18 mouse cellular contexts compared by ENCODE assay signal in the genomic region with DNA sequence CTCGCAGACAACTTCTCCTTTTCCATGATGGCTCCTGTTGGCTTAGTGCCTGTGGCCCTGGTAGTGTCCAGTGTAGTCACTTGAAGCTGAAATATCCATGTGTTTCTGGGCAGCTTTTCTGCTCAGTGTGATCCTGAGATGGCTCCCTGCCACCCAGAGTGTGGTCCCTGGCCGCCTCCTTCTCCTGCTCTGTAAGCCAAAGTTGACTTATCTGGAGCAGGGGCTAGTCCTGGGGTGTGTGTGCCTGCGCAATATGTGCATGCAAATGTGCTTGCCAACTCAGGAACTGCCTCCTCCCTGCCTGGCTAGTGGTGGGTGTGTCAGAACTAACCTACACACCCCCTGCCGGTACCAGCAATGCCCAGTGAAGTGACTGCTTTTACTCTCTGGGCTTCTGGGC. TPM values are rescaled to one million over a fixed set of nuclear protein-coding genes. Genes with fewer than 3 reads are reported as not detected.
DNase-seq lines count a peak whose midpoint lies in the region; ATAC-seq and TF ChIP-seq lines count a peak whose summit lies in the region.
"Had no signal": no experiment of that assay in that cellular context is flagged by ENCODE, and none has a peak within 500 bp of the region (broad histone marks: within the 10 kb centered on the region; RNA-seq: fewer than 3 reads in every experiment).

No protein-coding gene starts in this region.

- intact Hi-C loops in gastrocnemius, adult 2 months (cut with DNase I) = no loop called here
- intact Hi-C loops in gastrocnemius, postnatal 14 days (cut with DNase I; ENCODE audit: low total_unique reads) = no loop called here

- 93% methylated on average over 4 of the region's 4 CpGs for WGBS in midbrain, embryonic 13.5 days
- 96% methylated on average over 4 of the region's 4 CpGs for WGBS in midbrain, postnatal 0 days
- 95% methylated on average over 4 of the region's 4 CpGs for WGBS in intestine, postnatal 0 days

- ATAC-seq in midbrain, embryonic 13.5 days = 0 out of 2 replicates have a peak, but pooled peaks have one; percentile 17
- ATAC-seq in midbrain, postnatal 0 days (ENCODE audit: low FRiP score) = no peak
- no peak for ATAC-seq in intestine, postnatal 0 days
- ATAC-seq: forebrain, embryonic 16.5 days had no signal

- peaks cover 29% of the 10 kb centered on the region for H3K36me3 ChIP-seq in midbrain, embryonic 13.5 days
- peaks cover 5% of the 10 kb centered on the region; the same call in 1 of the 2 replicates for H3K36me3 ChIP-seq in midbrain, postnatal 0 days (ENCODE audit: insufficient read depth, low read length)
- H3K36me3 ChIP-seq in intestine, postnatal 0 days (ENCODE audit: control insufficient read depth, insufficient read depth) = peaks cover 24% of the 10 kb centered on the region

- no peaks in the 10 kb centered on the region for H3K27me3 ChIP-seq in midbrain, embryonic 13.5 days
- no peaks in the 10 kb centered on the region for H3K27me3 ChIP-seq in midbrain, postnatal 0 days (ENCODE audit: insufficient read depth, low read length)
- H3K27me3 ChIP-seq in intestine, postnatal 0 days (replicated peaks; ENCODE audit: control insufficient read depth, insufficient read depth, low read length) = no peaks in the 10 kb centered on the region
- H3K27me3 ChIP-seq: lung, embryonic 15.5 days; megakaryocyte, embryonic 14.5 days had no signal

- no peak overlapping the region for H3K4me3 ChIP-seq in gastrocnemius, adult 2 months
- H3K4me3 ChIP-seq in midbrain, embryonic 13.5 days (replicated peaks) = no peak overlapping the region
- no peak overlapping the region for H3K4me3 ChIP-seq in midbrain, postnatal 0 days (ENCODE audit: low read depth, low read length)
- H3K4me3 ChIP-seq in intestine, postnatal 0 days (ENCODE audit: low read depth, low read length) = no peak overlapping the region
- H3K4me3 ChIP-seq: embryonic facial prominence, embryonic 10.5 days; heart, adult 2 months; hindbrain, embryonic 10.5 days; limb, embryonic 10.5 days; lung, embryonic 15.5 days; megakaryocyte, embryonic 14.5 days had no signal

- H3K4me1 ChIP-seq in midbrain, embryonic 13.5 days (replicated peaks) = no peaks in the 10 kb centered on the region
- H3K4me1 ChIP-seq in midbrain, postnatal 0 days (ENCODE audit: insufficient read depth, low read length) = no peaks in the 10 kb centered on the region
- H3K4me1 ChIP-seq in intestine, postnatal 0 days (replicated peaks; ENCODE audit: control insufficient read depth, insufficient read depth, low read length) = no peaks in the 10 kb centered on the region
- H3K4me1 ChIP-seq: embryonic facial prominence, embryonic 10.5 days; hindbrain, embryonic 10.5 days; limb, embryonic 10.5 days; megakaryocyte, embryonic 14.5 days had no signal

- no peaks in the 10 kb centered on the region for H3K9me3 ChIP-seq in midbrain, embryonic 13.5 days
- H3K9me3 ChIP-seq in midbrain, postnatal 0 days (ENCODE audit: low read length) = no peaks in the 10 kb centered on the region
- no peaks in the 10 kb centered on the region for H3K9me3 ChIP-seq in intestine, postnatal 0 days (ENCODE audit: control insufficient read depth)
- H3K9me3 ChIP-seq: embryonic facial prominence, embryonic 10.5 days; limb, embryonic 10.5 days; lung, embryonic 15.5 days had no signal

- no peak overlapping the region for H3K9ac ChIP-seq in midbrain, embryonic 13.5 days (replicated peaks)
- H3K9ac ChIP-seq in midbrain, postnatal 0 days (replicated peaks; ENCODE audit: low read length, poor library complexity, severe bottlenecking) = no peak overlapping the region
- no peak overlapping the region for H3K9ac ChIP-seq in intestine, postnatal 0 days (ENCODE audit: low read depth, low read length)
- H3K9ac ChIP-seq: lung, embryonic 15.5 days had no signal

- DNase-seq in gastrocnemius, adult 2 months = peak; percentile 23
- no peak for DNase-seq in gastrocnemius, postnatal 14 days
- no peak for DNase-seq in midbrain, postnatal 0 days (ENCODE audit: low spot score)
- DNase-seq in cerebellum, adult 8-10 months = peak; percentile 80
- DNase-seq in thymus, postnatal 14 days = no peak
- DNase-seq: kidney, adult 2 months; right cerebral cortex, postnatal 14 days; thymus, postnatal 36 days had no signal

- TF ChIP-seq CTCF in gastrocnemius, adult 2 months (IDR thresholded peaks at IDR 0.05) = no peak
- no peak for TF ChIP-seq CTCF in midbrain, postnatal 0 days (IDR thresholded peaks at IDR 0.05)
- TF ChIP-seq CTCF in intestine, postnatal 0 days (IDR thresholded peaks at IDR 0.05; ENCODE audit: low read depth) = no peak

- no peak overlapping the region for H3K4me2 ChIP-seq in midbrain, embryonic 13.5 days (replicated peaks)
- no peak overlapping the region for H3K4me2 ChIP-seq in midbrain, postnatal 0 days (ENCODE audit: low read depth, low read length, poor library complexity, severe bottlenecking)
- no peak overlapping the region for H3K4me2 ChIP-seq in intestine, postnatal 0 days (replicated peaks; ENCODE audit: low read depth)
- H3K4me2 ChIP-seq: liver, embryonic 11.5 days; lung, embryonic 15.5 days had no signal

- no peak overlapping the region for H3K27ac ChIP-seq in gastrocnemius, adult 2 months
- no peak overlapping the region for H3K27ac ChIP-seq in midbrain, embryonic 13.5 days
- no peak overlapping the region for H3K27ac ChIP-seq in midbrain, postnatal 0 days (ENCODE audit: low read depth, low read length)
- no peak overlapping the region for H3K27ac ChIP-seq in intestine, postnatal 0 days (ENCODE audit: low read depth, low read length)
- H3K27ac ChIP-seq: embryonic facial prominence, embryonic 10.5 days; heart, adult 2 months; hindbrain, embryonic 10.5 days; limb, embryonic 10.5 days; lung, embryonic 15.5 days had no signal

RNA-seq across cellular contexts. Expression of a gene that starts 29.4 kb away (rescaled TPM):
- 1 to 10 TPM; 8.4 to 9.7 TPM for total RNA-seq in gastrocnemius, adult 2 months (2021)
- 10 to 100 TPM; 17.8 to 21.1 TPM for total RNA-seq in gastrocnemius, postnatal 14 days (2021)
- polyA plus RNA-seq in midbrain, embryonic 13.5 days (2015; fragmentation: Nextera tagmentation; extraction: Ambion mirVana) = 29.2 and 31.6 TPM in 2 replicates
- 60.1 and 73.3 TPM in 2 replicates for total RNA-seq in midbrain, postnatal 0 days (2014; rRNA removed)
- polyA plus RNA-seq in midbrain, postnatal 0 days (2015; fragmentation: Nextera tagmentation; extraction: Ambion mirVana) = 36.9 and 37.0 TPM in 2 replicates
- polyA plus RNA-seq in intestine, postnatal 0 days (2015; fragmentation: Nextera tagmentation; extraction: Ambion mirVana) = 10.6 and 11.4 TPM in 2 replicates

Comparison
In these comparisons a context has a peak if more than half of its experiments do, and no peak if none do; other contexts are left out.
1. DNase-seq: peak in gastrocnemius, adult 2 months (single experiment) and cerebellum, adult 8-10 months (single experiment); none in gastrocnemius, postnatal 14 days (single experiment), midbrain, postnatal 0 days (single experiment) and thymus, postnatal 14 days (single experiment).